Mouse (Mus musculus): Measurements from ENCODE around the gene Zmym4. TPM values are rescaled to one million over a fixed set of nuclear protein-coding genes. Genes with fewer than 3 reads are reported as not detected.
"Not testable (repeated sequence)": the region's sequence is repeated elsewhere in the genome, so short reads cannot be mapped to it uniquely, and the experiment has no call there.

Zmym4 gene
- total RNA-seq (2021), result 10 to 100 TPM; 10.5 to 12.9 TPM
- long read RNA-seq, experiment 1, partial matches to known transcripts, result 1 of 1 reads
- long read RNA-seq, experiment 1, other reads (novel, unspliced or antisense), result 0 of 1 reads
- long read RNA-seq, experiment 2, partial matches to known transcripts, result 1 of 2 reads
- long read RNA-seq, experiment 2, other reads (novel, unspliced or antisense), result 1 of 2 reads

- peak; percentile 92 for DNase-seq
These were observed at the start of gene Zmym4 for GRCm38 (mm10) chr4:126967864-126968821. TSS of gene Zmym4 (minus strand) at chr4:126968135.

DNA sequence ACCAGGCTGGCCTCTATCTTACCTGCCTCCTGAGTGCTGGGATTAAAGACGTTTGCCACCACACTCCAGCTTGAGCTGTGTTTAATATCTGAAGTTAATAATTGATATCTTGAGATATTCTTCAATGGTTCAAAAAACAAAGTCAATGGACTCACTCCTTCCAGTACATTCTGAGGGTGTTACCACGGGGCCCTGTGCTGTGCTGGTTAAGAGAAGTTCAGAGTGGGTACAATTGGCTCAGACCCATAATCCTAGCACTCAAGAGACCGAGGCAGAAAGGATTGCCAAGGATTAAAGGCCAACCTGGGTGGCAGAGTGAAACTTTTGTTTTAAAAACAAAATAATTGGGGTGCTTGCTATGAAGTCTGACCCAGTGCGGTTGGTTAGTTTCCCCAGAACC lies 48.4 kb upstream of the Zmym4 start:
- DNase-seq, result no peak

DNA sequence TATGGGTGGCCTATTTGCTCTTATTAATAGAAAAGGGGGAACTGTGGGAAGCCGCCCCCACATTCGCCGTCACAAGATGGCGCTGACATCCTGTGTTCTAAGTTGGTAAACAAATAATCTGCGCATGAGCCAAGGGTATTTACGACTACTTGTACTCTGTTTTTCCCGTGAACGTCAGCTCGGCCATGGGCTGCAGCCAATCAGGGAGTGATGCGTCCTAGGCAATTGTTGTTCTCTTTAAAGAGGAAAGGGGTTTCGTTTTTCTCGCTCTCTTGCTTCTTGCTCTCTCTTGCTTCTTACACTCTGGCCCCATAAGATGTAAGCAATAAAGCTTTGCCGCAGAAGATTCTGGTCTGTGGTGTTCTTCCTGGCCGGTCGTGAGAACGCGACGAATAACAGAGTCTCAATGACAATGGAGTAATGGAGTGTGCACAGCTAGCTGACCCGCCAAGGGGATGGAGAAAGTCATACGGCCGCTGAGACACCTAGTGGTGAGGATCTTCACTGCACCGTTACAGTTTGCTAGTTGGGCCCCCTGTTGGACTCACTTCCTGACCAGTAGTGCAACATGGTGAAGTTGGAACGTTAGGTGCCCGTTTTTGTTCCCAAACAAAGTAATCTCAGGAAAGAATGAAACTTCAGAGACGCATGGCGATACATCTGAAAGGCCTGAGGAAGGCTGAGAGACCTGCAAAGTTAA lies 47.5 kb upstream of the Zmym4 start:
- DNase-seq, result peak; percentile 72

DNA sequence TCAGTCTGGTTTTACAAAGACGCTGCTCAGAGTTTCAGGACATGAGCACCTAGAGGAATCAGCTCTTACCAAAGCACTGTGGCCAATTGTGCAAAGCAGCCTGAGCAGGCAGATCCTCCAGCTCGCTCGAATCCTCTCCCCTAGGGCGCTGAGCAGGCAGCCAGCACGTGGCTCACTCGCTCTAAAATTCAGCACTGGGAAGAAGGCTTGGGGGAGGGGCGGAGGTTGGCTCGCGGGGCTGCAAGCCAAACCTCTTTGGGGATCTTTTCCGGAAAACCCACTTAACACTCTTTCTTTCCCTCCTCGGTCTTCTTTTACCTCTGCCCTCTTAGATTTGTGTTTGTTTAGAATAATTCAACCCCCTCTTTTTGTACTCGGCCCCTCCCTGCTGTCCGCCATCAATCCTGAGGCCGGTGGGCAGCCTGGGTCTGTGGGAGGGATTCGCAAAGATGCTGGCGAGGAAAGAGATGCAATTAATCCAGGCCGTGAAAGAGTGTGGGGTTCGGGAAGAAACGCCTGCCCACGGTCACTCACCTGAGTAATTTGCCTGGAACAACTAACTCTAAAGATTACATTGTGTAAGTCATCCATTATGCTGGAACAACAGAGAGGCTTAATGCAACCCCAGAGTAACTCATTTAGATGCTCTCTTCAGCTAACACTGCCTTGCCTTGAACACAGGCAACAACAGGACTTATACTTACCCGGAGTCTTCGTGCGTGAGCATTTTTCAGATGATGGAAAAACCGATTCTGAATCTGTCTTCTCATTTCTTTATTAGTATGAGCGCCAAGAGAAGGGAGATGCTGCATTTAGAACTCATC lies 37.4 kb upstream of the Zmym4 start:
- DNase-seq, result peak; percentile 19

DNA sequence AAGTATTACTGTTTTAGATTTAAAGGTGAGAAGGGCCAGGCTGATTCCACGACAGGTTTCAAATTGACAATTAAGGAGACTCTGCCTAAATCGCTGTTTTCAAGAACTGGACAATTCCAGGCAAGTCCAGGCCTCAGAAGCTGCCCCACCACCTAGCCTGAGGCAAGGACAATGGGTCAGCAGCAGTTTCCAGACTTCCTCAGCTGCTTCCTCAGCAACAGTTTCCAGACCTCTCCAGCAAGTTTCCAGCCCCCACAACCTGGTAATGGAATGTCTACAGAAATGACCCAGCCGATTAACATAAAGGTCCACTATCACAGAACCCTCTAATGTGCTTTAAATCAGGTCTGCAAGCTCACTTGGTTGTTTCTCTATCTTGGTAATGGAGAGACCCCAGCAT lies 36.4 kb upstream of the Zmym4 start:
- no peak for DNase-seq

GRCm38 (mm10) chr4:127000601-127001105 lies 32.7 kb upstream of the Zmym4 start:
- no peak for DNase-seq

GRCm38 (mm10) chr4:126999372-126999771 lies 31.4 kb upstream of the Zmym4 start:
- DNase-seq, result not testable (repeated sequence)

- no peak for DNase-seq
These were observed 24.4 kb upstream of the Zmym4 start for GRCm38 (mm10) chr4:126992356-126992755.

DNA sequence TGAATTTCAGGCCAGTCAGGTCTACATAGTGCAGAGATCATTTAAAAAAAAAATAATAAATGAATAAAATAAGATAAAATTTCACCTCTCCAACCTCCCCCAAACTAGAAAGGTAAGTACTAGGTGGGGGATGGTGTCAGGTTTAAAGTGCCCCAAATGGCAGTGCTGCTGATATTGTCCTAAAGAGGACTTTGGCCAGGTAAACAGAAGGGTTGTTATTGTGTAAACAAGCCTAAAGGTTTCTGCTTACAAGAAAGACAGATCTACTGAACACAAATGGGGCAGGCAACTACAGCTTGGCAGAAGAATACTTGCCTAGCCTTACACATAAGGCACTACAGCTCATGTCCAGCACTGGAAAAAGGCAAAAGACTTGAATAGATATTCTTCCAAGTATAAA lies 22.6 kb upstream of the Zmym4 start:
- no peak for DNase-seq

- no peak for DNase-seq
These were observed 20.6 kb upstream of the Zmym4 start for GRCm38 (mm10) chr4:126988503-126988902.

DNA sequence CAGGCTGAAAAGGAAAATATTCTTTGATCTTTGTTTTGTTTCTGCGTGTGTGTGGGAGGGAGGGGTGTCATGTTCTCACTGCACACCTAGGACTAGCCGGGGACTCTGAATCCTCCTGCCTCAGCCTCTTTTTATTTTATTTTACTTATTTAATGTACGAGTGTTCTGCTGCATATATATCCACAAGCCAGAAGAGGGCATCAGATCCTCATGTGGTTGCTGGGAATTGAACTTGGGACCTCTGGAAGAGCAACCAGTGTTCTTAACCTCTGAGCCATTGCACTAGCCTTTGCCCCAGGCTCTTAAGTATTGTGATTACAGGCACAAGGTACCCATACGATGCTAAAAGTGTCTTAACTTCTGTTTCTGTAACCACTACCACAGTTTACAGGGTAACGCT lies 18.8 kb upstream of the Zmym4 start:
- DNase-seq, result no peak

GRCm38 (mm10) chr4:126983736-126984525 lies 16.0 kb upstream of the Zmym4 start:
- not testable (repeated sequence) for DNase-seq

DNA sequence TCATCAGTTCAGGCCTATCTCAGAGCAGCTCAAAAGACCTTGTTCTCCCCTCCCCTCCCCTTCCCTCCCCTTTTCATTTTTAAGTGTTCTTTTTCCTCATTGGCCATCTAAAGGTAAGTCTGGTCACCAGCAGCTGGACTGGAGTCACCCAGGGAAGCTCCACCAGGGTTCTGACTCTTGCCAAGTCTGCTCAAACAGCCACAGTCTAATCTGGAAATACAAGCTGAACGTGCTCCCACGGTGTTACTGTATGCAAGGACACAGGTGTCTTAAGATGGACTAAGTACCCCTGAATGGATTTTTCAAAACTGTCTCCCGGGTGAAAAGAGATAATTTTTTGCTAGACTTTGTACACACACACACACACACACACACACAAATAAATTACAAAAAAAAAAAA lies 15.4 kb upstream of the Zmym4 start:
- DNase-seq, result no peak

DNA sequence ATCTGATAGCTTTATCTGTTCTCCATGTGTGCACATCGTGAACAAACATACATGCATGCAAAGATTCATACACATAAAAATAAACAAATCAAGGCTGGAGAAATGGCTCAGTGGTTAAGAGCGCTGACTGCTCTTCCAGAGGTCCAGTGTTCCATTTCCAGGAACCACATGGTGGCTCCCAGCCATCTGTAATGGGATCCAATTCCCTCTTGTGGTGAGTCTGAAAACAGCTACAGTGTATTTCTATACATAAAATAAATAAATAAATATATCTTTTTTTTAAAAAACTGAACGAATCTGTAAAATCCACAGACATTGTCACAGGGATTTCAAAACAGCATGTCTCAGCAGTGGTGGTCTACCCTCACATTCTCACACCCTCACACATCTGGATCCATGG lies 10.8 kb upstream of the Zmym4 start:
- DNase-seq, result no peak

GRCm38 (mm10) chr4:126977467-126977866 lies 9.5 kb upstream of the Zmym4 start:
- DNase-seq, result no peak

DNA sequence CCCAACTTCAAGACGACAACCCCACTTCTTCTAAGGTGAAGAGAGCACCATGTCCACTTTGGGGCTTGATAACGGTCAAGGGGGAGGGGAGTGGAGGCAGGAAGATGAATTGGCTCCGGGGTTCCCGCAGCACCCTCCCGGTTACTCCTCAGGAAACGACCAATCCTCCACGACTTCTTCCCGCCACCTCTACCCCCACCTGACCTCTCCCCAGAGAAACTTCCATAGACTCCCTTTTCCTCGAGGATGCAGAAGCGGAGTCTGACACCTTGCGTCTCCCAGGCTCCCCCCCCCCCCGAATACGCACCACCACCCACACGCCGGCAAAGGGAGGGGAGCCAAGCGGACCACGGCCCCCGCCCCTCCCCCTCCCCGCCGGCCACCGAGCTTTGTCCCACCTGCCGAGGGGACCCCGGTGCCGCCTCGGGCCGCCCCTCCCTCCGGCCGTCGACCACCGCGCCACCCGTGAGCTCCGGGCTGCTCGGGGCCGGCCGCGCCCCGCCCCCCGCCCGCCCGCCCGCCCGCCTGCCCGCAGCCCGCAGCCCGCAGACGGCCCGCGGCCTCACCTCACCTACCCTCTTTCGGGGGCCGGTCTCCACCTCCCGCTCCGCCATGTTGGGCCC lies 583 bp downstream of the Zmym4 start:
- no peak for DNase-seq

DNA sequence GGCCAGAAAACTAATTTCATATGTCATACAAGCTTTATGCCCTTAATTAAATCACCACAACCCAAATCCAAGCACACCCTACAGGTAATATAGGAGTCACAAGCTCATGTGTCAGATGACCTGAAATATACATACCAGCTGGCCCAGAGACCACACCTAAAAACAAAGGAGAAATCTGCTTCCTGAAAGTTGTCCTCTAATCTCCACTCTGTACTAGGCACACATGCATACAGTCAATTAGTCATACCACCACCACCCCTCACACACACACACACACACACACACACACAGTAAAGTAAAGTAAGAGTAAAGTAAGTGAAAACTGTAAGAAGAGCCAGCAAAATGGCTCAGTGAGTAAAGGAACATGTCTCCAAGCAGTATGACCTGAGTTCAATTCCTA lies 9.3 kb downstream of the Zmym4 start:
- no peak for DNase-seq

DNA sequence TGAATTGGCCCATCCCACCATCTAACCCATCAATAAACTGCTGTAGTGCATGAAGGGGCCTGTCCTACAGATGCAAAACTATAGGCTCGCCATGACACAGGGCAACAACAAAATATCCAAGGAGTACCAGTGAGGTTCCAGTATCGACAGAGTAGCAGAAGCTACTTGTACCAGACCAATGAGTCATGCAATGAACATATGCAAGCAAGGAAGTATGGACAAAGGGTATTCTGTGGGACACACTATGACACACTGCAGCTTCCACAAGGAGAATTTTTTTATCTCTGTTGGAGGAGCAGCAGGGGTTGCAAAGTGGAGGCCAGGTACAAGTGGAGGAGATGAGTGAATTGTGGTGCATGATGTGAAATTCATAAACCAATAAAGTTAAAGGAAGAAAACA lies 9.7 kb downstream of the Zmym4 start:
- DNase-seq, result no peak

- no peak for DNase-seq
These were observed 10.5 kb downstream of the Zmym4 start for GRCm38 (mm10) chr4:126957434-126957833.

DNA sequence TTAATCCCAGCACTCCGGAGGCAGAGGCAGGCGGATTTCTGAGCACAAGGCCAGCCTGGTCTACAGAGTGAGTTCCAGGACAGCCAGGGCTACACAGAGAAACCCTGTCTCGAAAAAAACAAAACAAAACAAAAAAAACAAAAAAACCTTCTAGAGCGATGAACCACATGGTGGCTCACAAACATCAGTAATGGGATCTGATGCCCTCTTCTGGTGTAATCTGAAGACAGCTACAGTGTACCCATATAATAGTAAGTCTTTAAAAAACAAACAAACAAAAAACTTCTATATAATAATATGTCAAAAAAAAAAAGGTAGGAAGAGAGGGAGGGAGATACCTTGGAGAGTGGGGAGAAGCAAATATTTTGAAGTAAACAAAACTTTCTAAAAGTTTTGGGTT lies 17.1 kb downstream of the Zmym4 start:
- not testable (repeated sequence) for DNase-seq

- DNase-seq, result no peak
These were observed 24.5 kb downstream of the Zmym4 start for GRCm38 (mm10) chr4:126943421-126943820.

Measured in gastrocnemius, postnatal 25 days (tissue).